Mouse (Mus musculus) heart, embryonic 11.5 days (tissue): ENCODE measurements around the gene Ces1c. TPM values are rescaled to one million over a fixed set of nuclear protein-coding genes. Genes with fewer than 3 reads are reported as not detected.
A peak's percentile ranks its signal among the peaks of the same experiment; 100 is the strongest.

Experiments used
- ATAC-seq: fragments of 200-750 bp; cut with Nextera tagmentation; replicated peaks from 2 replicates; pipeline ENCODE4 v1.8.0; 2017; ENCODE audit warnings: moderate library complexity; ENCODE audit not compliant: insufficient number of reproducible peaks, low FRiP score, low TSS enrichment
- H3K27ac ChIP-seq: fragments of 300-500 bp; sonication (generic); 2 replicates; pipeline ENCODE4 v1.5.1; 2014; ENCODE audit warnings: mild to moderate bottlenecking, low read depth, low read length
- H3K27me3 ChIP-seq: fragments of 300-500 bp; sonication (generic); 2 replicates; pipeline ENCODE4 v1.6.1; 2014; ENCODE audit warnings: mild to moderate bottlenecking, low read length, mixed read lengths; ENCODE audit not compliant: control insufficient read depth, insufficient read depth
- H3K36me3 ChIP-seq: fragments of 300-500 bp; sonication (generic); 2 replicates; pipeline ENCODE4 v1.6.1; 2014; ENCODE audit warnings: mild to moderate bottlenecking, low read length, moderate library complexity, mixed read lengths; ENCODE audit not compliant: control insufficient read depth, insufficient read depth
- H3K4me1 ChIP-seq: fragments of 300-500 bp; sonication (generic); 2 replicates; pipeline ENCODE4 v1.6.1; 2014; ENCODE audit warnings: low read length; ENCODE audit not compliant: control insufficient read depth, insufficient read depth
- H3K4me2 ChIP-seq: fragments of 300-500 bp; sonication (generic); 2 replicates; pipeline ENCODE4 v1.6.1; 2014; ENCODE audit warnings: mild to moderate bottlenecking, moderate library complexity
- H3K4me3 ChIP-seq: fragments of 300-500 bp; sonication (generic); 2 replicates; pipeline ENCODE4 v1.5.1; 2014; ENCODE audit warnings: low read depth, low read length
- H3K9ac ChIP-seq: fragments of 300-500 bp; sonication (generic); 2 replicates; pipeline ENCODE4 v1.6.1; 2014; ENCODE audit warnings: mild to moderate bottlenecking, low read depth, low read length, moderate library complexity
- H3K9me3 ChIP-seq: fragments of 300-500 bp; sonication (generic); replicated peaks from 2 replicates; pipeline ENCODE4 v1.6.1; 2016; ENCODE audit warnings: low read length; ENCODE audit not compliant: control insufficient read depth
- WGBS: fragments of 180-500 bp; shearing (Covaris S2); extraction: QIAGEN DNeasy Blood & Tissue Kit; methylation state at CpG from one replicate; pipeline ENCODE4 v1.1.7; 2014; ENCODE audit not compliant: insufficient replicate concordance; 5-methylcytosine and 5-hydroxymethylcytosine counted together
- polyA plus RNA-seq: library from polyadenylated mRNA; unstranded; fragments of >200 nt; fragmentation: Nextera tagmentation; extraction: Ambion mirVana; gene quantifications from 2 replicates; pipeline ENCODE4 v1.2.1, GENCODE M21; 2014

The Ces1c gene
- polyA plus RNA-seq, 1 experiment from 2014 or later, result not detected

GRCm38 (mm10) chr8:93140696-93141095, 9.6 kb upstream of the Ces1c start:
- WGBS, result 53% methylated on average over 1 of the region's 1 CpGs
- no peaks in the 10 kb centered on the region for H3K36me3 ChIP-seq
- H3K4me3 ChIP-seq, result no peak overlapping the region
- no peak for ATAC-seq
- H3K27ac ChIP-seq, result no peak overlapping the region
- H3K9me3 ChIP-seq, result no peaks in the 10 kb centered on the region
- H3K9ac ChIP-seq, result no peak overlapping the region
- H3K4me2 ChIP-seq, result no peak overlapping the region
- H3K4me1 ChIP-seq, result no peaks in the 10 kb centered on the region
- H3K27me3 ChIP-seq, result no peaks in the 10 kb centered on the region

GRCm38 (mm10) chr8:93132196-93132595, 1.1 kb upstream of the Ces1c start:
- Histone ChIP-seq H3K27me3 (no peaks in the 10 kb centered on the region), H3K4me2 (no peak overlapping the region), H3K27ac (no peak overlapping the region), H3K36me3 (no peaks in the 10 kb centered on the region), H3K4me3 (no peak overlapping the region), H3K9me3 (no peaks in the 10 kb centered on the region), H3K4me1 (no peaks in the 10 kb centered on the region), H3K9ac (no peak overlapping the region)
- no peak for ATAC-seq
- 93% methylated on average over 2 of the region's 2 CpGs for WGBS

- 80% methylated on average over 2 of the region's 2 CpGs for WGBS
- Histone ChIP-seq H3K9me3 (no peaks in the 10 kb centered on the region), H3K9ac (no peak overlapping the region), H3K36me3 (no peaks in the 10 kb centered on the region), H3K27me3 (no peaks in the 10 kb centered on the region), H3K27ac (no peak overlapping the region), H3K4me3 (no peak overlapping the region), H3K4me2 (no peak overlapping the region), H3K4me1 (no peaks in the 10 kb centered on the region)
- ATAC-seq, result no peak
Measured at GRCm38 (mm10) chr8:93126476-93126875, 4.6 kb downstream of the Ces1c start.

- 80% methylated on average over 1 of the region's 1 CpGs for WGBS
- Histone ChIP-seq H3K27me3 (no peaks in the 10 kb centered on the region), H3K36me3 (no peaks in the 10 kb centered on the region), H3K4me1 (no peaks in the 10 kb centered on the region), H3K9me3 (no peaks in the 10 kb centered on the region), H3K9ac (no peak overlapping the region), H3K4me2 (no peak overlapping the region), H3K4me3 (no peak overlapping the region), H3K27ac (no peak overlapping the region)
- ATAC-seq, result no peak
Measured at GRCm38 (mm10) chr8:93122005-93122404, 9.1 kb downstream of the Ces1c start.

- Histone ChIP-seq H3K27me3 (no peaks in the 10 kb centered on the region), H3K36me3 (no peaks in the 10 kb centered on the region), H3K9ac (no peak overlapping the region), H3K4me2 (no peak overlapping the region), H3K4me1 (no peaks in the 10 kb centered on the region), H3K4me3 (no peak overlapping the region), H3K9me3 (no peaks in the 10 kb centered on the region), H3K27ac (no peak overlapping the region)
- no peak for ATAC-seq
Measured at GRCm38 (mm10) chr8:93095376-93095775, 35.7 kb downstream of the Ces1c start.

GRCm38 (mm10) chr8:93091324-93091723, 39.8 kb downstream of the Ces1c start:
- H3K4me1 ChIP-seq, result no peaks in the 10 kb centered on the region
- WGBS, result 68% methylated on average over 1 of the region's 1 CpGs
- no peak overlapping the region for H3K4me2 ChIP-seq
- no peak overlapping the region for H3K4me3 ChIP-seq
- H3K9ac ChIP-seq, result no peak overlapping the region
- ATAC-seq, result no peak
- no peaks in the 10 kb centered on the region for H3K36me3 ChIP-seq
- H3K9me3 ChIP-seq, result no peaks in the 10 kb centered on the region
- no peak overlapping the region for H3K27ac ChIP-seq
- H3K27me3 ChIP-seq, result no peaks in the 10 kb centered on the region

GRCm38 (mm10) chr8:93088686-93089122, 42.4 kb downstream of the Ces1c start:
- no peak for ATAC-seq
- 15% methylated on average over 2 of the region's 2 CpGs for WGBS
- Histone ChIP-seq H3K4me2 (no peak overlapping the region), H3K9ac (no peak overlapping the region), H3K4me3 (no peak overlapping the region), H3K9me3 (no peaks in the 10 kb centered on the region), H3K4me1 (no peaks in the 10 kb centered on the region), H3K27me3 (no peaks in the 10 kb centered on the region), H3K27ac (no peak overlapping the region), H3K36me3 (no peaks in the 10 kb centered on the region)

- H3K9ac ChIP-seq, result no peak overlapping the region
- 26% methylated on average over 7 of the region's 7 CpGs for WGBS
- no peaks in the 10 kb centered on the region for H3K4me1 ChIP-seq
- H3K27me3 ChIP-seq, result no peaks in the 10 kb centered on the region
- H3K36me3 ChIP-seq, result no peaks in the 10 kb centered on the region
- H3K9me3 ChIP-seq, result no peaks in the 10 kb centered on the region
- ATAC-seq, result no peak
- H3K27ac ChIP-seq, result no peak overlapping the region
- no peak overlapping the region for H3K4me3 ChIP-seq
- peak overlapping the region; percentile 27; the same call in 1 of the 2 replicates for H3K4me2 ChIP-seq
Measured at GRCm38 (mm10) chr8:93088193-93088592, 42.9 kb downstream of the Ces1c start.

- Histone ChIP-seq H3K36me3 (no peaks in the 10 kb centered on the region), H3K9me3 (no peaks in the 10 kb centered on the region), H3K4me3 (no peak within 1 kb of the TSS), H3K27me3 (no peaks in the 10 kb centered on the region), H3K4me2 (no peak within 1 kb of the TSS), H3K27ac (no peak within 1 kb of the TSS), H3K4me1 (no peaks in the 10 kb centered on the region), H3K9ac (no peak within 1 kb of the TSS)
- ATAC-seq, result no peak
- 66% methylated on average over 2 of the region's 2 CpGs for WGBS
Measured at GRCm38 (mm10) chr8:93079887-93080286, 51.2 kb downstream of the Ces1c start, which contains the start of gene Ces1b. Ces1b (minus strand) TSS chr8:93080017.
